Mouse (Mus musculus) CD8-positive naive resting alpha-beta T cell, adult 2 months (primary cell): ENCODE data around the gene Ap1s1.

Experiments
- DNase-seq, 2 experiments: peaks; one replicate each; pipeline ENCODE4 v3.0.0; 2022; ENCODE audit warnings: low read depth in 2 of 2, low spot score in 2 of 2

The Ap1s1 gene

DNA sequence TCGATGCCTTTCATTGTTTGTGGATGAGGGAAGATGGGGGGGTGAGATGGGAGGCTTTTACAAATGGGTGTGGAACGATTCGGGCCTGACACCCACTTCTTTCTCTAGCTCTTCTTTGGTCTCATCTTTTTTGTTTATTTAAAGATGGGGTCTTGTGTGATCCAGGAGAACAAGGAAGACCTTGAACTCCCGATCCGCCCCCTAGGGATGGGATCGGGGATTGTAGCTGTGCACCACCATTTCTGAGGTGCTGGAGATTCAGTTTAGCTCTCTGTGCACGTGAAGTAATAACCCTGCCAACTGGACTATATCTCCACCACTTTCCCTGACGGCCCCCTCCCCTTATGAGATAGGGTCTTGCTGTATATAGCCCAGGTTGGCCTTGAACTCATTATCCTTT lies 20.0 kb upstream of the Ap1s1 start:
- DNase-seq = no peak

DNA sequence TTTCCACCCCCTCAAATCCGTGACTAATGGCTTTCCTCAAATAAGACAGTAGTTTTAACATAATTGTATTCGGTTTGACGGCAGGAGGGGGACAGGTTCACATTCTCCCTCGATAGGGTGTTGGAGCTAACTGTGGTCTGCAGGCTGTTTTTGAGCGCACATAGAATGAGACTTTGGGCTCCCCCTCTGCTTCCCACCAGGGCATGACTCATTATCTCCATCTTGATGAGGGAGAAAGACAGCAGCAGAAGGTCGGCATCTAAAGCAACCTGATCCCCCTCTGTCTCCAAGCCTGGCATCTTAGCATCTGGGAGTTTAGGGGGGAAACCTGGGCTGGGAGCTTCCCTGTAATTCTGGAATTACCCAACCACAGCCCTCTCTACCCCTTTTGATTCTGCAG lies 19.5 kb upstream of the Ap1s1 start:
- no peak for DNase-seq

DNA sequence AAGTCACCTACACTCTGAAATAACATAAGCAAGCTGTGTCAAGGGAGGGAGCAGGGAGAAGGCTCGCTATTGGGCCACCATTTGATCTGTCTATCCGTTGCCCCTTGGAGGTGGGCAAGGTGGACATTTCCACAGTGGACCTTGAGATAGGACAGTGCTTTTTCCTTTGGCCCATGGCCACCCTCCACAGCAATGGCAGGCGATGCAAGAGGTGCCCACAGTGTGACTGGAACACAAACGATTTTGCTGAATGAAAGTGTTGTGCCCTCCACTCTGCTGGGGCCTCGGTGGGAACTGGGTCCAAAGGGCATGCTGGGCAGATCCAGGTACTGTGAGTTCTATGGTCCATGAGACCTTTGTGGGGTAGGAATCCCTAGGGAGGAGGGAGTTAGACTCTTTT lies 16.7 kb upstream of the Ap1s1 start:
- no peak for DNase-seq

DNA sequence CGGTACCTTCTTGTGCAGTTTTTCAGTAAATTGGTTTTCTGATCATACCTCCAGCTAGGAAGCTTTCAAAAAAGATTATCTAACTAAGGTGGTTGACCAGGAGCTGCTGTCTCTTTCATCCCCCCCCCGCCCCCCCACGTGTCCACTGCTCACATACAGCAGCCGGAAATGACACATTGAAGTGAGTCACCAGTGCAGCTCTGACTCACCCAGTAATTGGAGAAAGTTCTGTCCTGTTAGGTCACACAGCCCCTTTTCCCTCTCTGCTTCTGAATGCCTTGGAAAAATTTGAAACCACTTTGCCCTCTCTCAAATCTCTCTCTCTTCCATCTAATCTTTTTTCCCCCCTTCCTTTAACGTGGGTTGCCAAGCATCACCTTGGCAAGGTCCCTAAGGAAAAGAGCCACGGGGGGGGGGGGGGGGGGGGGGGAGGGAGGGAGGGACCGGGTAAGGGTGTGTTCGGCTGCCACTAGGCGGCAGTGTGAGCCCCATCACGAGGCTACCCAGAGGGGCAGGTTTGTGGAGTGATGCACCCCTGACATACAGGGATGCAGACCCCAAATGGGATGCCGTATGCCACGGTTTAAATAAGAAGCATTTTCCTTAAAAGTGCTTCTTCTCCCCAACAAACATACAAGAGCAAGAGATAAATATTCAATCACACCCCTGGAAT lies 16.0 kb upstream of the Ap1s1 start:
- DNase-seq = peak in 1 of 2 experiments; percentile 7

DNA sequence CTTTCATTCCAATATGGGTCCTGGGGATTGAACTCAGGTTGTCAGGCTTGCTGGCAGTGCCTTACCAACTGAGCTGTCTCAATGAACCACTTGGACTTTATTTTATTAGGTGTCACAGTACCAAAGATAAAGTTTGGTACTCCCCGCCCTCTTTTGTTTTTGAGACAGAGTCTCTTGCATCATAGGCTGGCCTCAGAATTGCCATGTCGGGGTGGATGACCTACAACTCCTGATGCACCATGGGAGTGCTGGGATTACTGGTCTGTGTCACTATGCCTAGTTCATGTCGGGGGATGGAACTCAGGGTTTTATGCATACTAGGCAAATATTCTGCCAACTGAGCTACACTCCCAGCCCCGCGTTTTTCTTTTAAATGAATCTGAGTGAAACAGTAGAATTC lies 8.9 kb upstream of the Ap1s1 start:
- DNase-seq = no peak

DNA sequence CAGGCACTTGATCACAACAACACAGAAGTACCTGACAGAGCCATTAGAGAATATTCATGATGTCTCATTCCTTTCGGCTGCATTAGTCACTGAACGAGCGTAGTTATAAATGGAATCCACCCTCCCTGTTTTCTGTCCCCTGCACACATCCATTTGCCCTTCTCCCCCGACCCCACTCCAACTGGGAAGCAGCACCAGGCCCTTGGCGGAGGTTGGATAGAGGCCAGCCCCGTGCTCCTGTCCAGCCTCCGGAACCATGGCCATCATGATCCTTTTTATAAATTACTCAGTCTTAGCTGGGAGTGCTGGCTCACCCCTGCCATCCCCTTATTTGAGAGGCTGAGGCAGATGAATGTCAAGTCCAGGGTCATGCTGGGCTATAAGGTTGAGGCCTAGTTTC lies 8.4 kb upstream of the Ap1s1 start:
- DNase-seq = no peak

DNA sequence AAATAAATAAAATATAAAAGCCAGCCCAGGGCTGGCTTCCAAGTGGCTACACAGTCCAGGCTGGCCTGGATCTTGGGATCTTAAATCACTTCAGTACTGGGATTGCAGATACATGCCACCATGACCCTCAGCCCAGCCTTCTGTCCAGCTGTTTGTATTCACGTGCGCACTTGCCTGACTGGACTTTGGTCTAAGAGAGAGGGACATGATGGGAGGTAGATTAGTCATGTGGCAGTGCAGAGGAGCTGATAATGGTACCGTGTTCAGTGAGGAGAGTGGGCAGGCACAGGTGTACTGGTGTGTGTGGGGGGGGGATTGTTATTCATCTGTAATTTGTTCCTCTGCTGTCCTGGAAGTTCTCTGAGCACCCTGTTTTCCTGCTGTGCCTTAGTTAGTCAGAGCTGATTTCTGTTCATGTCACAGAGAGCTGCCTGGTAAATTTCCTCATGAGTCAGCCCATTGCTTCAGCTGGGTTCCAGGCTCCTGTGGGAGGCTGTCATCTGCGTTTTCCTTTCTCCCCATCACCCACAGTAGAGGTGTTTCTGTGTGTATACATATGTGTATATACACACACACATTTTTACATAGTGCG lies 6.1 kb upstream of the Ap1s1 start:
- DNase-seq = no peak

DNA sequence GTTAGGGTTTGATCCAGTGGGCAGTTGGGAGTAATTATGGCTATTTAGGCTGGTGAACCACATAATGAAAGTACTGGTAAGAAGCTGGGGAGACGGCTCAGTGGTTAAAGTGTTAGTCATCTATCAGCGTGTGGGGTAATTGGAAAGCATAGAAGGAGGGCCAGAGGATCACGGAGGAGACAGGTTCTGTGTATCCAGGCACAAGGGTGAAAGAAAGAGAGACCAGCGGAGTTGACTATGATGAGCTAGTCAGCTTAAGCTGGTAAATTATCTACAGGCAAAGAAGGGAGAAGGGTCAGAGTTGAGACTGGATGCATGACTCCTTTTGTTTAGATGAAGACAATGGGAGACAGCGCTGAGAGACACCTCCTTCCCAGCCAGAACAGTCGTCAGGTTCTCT lies 5.2 kb upstream of the Ap1s1 start:
- no peak for DNase-seq

DNA sequence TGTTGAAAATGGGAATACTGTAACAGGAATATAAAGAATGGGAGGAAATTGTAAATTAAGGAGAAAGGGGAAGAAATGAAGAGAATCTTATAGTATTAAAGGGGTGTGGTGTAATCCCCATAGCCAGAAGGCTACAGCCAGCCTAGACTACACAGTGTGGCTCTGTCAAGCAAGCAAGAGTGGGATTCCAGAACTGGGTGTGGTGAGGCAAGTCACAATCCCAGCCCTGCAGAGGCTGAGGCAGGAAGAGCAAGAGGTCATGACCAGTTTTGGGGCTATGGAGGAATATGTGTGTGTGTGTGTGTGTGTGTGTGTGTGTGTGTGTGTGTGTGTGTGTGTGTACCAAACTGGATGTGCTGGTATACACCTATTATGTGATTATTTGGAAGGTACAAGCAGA lies 1.1 kb upstream of the Ap1s1 start:
- DNase-seq = no peak

DNA sequence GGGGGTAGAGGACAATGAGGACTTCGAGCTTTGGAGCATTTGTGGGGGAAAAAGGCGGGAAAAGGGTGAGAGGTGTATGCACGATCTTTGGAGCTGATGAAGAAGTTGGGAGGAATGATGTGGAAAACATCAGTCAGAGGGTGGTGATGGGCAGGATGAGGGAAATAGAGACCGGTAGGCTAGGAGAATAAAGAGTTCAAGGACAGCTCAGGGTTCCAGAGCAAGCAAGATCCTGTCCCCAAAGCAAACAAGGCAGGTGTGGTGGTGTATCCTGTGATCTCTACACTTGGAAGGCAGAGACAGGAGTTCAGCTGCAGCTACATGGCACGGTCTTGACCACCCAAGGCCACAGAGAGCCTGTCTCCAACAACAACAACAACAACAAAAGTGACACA lies 386 bp upstream of the Ap1s1 start:
- no peak for DNase-seq

DNA sequence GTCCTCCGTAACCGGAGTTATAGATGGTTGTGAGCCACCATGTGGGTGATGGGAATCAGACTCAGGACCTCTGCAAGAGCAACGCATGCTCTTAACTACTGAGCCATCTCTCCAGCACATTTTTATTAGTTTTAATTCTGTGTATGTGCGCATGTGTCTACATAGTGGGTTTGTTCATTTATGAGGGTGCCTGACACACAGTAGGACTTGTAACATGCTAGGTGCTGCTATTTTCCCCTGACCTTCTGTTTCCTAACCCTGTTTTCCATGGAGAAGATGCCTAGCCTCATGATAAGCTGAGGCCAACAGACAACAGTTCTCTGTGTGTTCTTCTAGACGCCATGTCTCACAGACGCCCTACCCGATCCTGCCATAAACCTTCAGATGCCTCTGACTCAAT lies 1.9 kb downstream of the Ap1s1 start:
- no peak for DNase-seq

DNA sequence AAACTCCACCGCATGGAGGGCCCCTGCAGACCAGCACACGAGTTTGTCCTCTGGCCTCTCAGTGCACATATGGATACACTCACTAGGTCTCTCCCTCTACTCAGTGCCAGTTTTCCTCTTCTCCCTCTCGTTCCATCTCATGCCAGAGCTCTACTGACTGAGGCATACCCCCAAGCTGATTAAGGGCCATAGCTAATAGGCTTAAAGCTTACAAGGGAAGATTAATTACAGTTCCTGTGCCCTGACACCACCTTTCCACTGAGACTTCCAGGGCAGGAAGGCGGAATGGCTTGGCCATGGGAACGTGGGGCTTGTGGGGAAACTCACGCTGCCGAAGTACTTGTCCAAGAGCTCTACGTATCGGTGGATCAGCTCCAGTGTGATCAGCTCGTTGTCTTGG lies 4.5 kb downstream of the Ap1s1 start:
- no peak for DNase-seq

DNA sequence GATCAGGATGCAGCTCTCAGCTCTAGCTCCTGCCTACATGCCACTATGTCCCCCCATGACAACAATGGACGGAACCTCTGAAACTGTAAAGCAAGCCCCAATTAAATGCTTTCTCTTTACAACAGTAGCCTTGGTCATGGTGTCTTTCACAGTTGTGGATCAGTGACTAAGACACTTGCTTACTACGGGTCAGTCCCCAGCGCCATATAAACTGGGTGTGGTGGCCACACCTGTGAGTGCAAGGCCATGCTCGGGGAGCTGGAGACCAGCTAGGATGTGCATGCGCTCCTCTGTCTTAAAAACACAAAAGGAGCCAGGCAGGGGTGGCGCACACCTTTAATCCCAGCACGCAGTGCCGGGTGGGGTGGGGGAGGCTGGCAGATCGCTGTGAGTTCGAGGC lies 6.5 kb downstream of the Ap1s1 start:
- no peak for DNase-seq

DNA sequence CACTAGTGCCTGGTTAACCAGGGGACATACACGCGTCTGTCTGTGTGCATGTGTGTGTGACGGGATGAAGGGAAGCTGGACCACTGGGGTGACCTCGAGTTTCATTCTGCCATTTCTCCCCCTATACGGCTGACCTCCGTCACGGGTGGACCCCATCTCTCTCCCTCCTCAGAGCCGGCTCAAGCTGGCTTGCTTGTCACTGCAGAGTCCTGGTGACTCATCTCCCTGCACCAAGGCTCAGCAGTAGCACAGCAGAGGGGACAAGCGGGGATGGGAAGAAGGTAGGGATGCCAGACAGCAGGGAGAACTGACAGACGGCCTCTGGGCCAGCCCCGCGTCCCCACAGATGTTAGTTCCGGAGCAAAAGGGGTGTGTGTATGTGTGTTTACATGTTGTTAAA lies 9.7 kb downstream of the Ap1s1 start:
- DNase-seq = no peak

DNA sequence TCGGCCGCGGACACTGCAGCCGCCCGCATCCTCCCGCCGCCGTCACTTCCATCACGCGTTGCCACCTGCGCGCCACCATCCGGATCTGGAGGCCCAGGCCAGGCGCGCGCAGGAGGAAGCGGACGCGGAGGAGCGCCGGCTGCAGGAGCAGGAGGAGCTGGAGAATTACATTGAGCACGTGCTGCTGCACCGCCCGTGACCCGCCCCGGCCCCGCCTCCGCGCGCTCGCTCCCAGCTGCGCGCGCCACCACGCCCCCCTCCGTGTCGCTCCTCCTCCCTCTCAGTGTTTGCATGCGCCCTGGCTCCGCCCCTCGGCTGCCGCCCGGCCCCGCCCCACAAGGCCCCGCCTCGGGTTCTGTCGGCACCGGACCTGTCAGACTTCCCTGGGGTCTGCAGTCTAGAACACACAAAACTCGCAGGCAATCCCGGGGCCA lies 13.3 kb downstream of the Ap1s1 start:
- peak; percentile 32 to 53 for DNase-seq

DNA sequence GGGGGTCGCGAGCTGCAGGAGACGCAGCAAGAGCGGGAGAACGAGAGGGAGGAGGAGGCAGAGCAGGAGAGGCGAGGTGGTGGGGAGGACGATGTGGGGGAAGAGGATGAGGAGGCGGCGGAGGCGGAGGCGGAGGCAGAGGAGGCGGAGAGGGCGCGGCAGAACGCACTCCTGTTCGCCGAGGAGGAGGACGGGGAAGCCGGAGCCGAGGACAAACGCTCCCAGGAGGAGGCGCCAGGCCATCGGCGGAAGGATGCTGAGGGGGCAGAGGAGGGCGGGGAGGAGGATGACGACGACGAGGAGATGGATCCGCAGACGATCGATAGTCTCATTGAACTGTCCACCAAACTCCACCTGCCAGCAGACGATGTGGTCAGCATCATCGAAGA lies 13.9 kb downstream of the Ap1s1 start:
- peak in 1 of 2 experiments; percentile 13 for DNase-seq

DNA sequence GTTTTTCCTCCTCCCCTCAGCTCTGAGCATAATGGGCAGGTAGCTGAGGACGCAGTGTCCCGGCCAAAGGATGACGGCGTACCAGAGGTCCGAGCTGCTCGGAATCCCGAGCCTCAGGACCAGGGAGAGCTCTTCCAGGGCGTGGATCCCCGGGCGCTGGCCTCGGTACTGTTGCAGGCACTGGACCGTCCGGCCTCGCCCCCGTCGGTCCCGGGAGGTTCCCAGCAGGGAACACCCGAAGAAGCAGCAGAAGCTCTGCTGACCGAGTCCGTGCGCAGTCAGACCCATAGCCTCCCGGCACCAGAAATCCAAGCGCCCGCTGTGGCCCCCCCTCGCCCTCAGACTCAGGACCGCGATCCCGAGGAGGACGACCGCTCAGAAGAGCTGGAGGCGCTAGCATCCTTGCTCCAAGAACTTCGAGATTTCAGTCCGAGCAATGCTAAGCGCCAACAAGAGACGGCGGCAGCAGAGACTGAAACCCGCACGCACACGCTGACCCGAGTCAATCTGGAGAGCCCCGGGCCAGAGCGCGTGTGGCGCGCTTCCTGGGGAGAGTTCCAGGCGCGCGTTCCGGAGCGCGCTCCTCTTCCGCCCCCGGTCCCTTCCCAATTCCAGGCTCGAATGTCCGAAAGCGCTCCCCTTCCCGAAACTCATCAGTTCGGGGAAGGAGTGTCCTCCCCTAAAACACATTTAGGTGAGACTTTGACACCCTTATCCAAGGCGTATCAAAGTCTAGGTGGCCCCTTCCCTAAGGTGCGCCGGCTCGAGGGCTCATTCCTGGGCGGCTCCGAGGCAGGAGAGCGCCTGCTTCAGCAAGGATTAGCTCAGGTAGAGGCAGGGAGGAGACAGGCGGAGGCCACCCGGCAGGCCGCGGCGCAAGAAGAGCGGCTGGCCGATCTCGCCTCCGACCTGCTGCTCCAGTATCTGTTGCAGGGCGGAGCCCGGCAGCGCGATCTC lies 14.6 kb downstream of the Ap1s1 start:
- DNase-seq = no peak

DNA sequence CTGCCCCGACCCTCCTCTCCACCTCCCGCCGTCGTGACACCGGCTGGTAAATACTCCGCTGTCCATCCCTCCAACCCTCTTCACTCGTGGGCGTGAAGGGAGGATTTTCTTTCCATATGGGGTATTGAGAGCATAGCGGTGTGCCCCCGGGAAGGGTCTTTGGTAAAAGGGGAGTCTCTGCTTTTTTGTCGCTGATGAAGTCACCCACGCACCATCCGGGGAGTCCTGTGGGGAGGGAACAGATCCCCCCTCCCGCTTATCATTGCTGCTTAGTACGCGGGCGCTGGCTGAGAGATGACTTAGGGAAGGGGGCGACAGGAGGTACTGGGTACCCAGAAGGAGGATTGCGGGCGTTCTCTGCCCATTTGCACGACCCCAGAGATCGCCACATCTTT lies 15.5 kb downstream of the Ap1s1 start:
- DNase-seq = no peak

DNA sequence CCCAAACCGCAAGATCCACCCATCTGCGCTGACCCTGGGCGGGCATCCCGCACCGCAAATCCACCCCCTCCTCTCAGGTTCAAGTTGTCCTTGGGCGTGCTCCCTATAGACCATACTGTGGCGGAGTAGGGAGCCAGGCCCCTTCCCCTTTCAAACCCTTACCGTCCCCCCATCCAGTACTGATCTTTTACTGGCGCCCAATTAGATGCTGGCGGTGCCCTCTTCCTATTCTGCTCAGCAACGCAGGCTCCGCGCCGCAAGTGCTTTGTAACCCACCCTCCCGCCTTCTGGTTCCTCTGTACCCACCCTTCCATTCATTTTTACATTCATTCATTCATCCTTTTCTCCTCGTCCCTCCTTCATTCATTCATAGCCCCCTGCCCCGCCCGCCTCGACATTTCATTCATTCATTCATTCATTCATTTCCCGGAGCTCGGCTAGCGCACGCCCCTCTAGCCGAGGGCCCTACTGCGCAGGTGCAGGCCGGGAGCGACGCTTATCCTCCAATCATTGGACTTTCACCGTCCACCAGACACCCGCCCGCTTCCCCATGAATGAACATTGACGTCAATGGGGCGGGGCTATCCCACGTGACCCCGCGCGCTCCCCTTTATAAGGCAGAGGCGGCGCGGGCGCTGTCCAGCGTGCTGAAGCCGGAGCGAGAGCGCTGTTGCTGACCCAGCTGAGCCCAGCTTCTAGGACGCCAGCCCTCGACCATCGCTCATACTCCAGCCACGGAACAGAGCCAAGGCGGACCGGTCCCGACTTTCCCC lies 16.1 kb downstream of the Ap1s1 start:
- DNase-seq = peak; percentile 84 to 91

DNA sequence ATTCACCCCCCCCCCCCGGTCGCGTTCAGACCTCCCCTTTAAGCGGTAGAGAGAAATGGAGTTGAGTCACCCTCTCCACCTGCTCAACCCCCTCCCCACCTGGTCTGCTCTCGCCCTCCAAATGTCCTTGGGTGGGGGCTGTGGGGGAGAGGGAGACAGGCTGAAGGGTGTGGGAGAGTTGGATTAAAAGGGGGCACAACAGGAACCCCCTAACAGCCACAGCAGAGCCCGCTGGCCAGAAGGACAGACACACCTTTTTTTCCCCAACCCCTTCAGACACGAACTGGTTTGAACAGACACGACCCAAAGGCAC lies 16.7 kb downstream of the Ap1s1 start:
- DNase-seq = no peak

DNA sequence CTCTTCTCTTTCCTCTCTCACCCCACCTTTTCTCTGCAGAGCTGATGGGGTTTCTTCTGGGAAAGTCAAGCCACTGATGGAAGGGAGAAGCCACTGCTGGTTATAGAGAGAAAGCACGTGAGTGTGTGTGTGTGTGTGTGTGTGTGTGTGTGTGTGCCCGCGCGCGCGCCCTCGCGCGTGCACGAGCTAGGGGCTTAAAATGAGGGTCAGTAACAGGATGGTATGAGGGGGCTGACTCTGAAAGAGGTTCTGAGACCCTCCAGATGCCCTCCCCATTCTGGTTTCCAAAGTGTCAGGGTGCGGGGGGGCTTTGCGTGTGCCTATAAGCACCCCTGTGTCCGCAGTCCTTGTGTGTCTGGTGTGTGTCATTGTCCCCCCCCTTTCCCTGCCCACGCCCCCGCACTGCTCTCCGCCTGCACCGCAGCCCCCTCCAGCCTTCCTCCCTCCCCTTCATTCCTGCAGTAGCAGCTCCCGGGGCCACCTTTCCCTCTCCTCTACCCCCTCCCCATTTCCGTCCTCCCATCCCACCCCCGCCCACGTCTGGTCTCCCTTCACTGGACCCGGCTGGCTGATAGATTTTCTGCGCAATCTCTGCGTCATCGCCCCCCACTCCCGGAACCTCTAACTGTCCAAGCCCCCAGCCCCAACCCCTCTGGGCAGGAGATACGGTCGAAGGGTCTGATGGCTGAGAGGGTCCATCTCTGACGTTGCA lies 17.2 kb downstream of the Ap1s1 start:
- no peak for DNase-seq
